Mouse (Mus musculus): ENCODE measurements around the gene Ciao1. TPM values are rescaled to one million over a fixed set of nuclear protein-coding genes. Genes with fewer than 3 reads are reported as not detected.
"Not testable (repeated sequence)": the region's sequence is repeated elsewhere in the genome, so short reads cannot be mapped to it uniquely, and the experiment has no call there.

Gene Ciao1
- total RNA-seq (2021): 100 to 1,000 TPM in 1 of 2 experiments, 10 to 100 TPM in 1; 92.7 to 103 TPM
- long read RNA-seq, experiment 1, transcript Ciao1-201 (7 exons, 3,075 nt): major isoform, 19 of 22 reads
- long read RNA-seq, experiment 1, partial matches to known transcripts: 2 of 22 reads
- long read RNA-seq, experiment 1, other reads (novel, unspliced or antisense): 0 of 22 reads
- long read RNA-seq, experiment 2, transcript Ciao1-201 (7 exons, 3,075 nt): major isoform, 72 of 79 reads
- long read RNA-seq, experiment 2, partial matches to known transcripts: 5 of 79 reads
- long read RNA-seq, experiment 2, other reads (novel, unspliced or antisense): 1 of 79 reads

- DNase-seq (ENCODE audit: low spot score in 2 of 2): peak; percentile 88 to 92
Observed at GRCm38 (mm10) chr2:127247592-127248333, at the start of gene Ciao1, which contains the start of gene Tmem127. Ciao1 (minus strand) TSS chr2:127247816. Tmem127 (plus strand) TSS chr2:127247908.

GRCm38 (mm10) chr2:127297001-127297805, 49.6 kb upstream of the Ciao1 start:
- DNase-seq (ENCODE audit: low spot score in 2 of 2): peak in 1 of 2 experiments; percentile 7

GRCm38 (mm10) chr2:127292250-127292649, 44.6 kb upstream of the Ciao1 start:
- no peak for DNase-seq (ENCODE audit: low spot score in 2 of 2)

GRCm38 (mm10) chr2:127278162-127278561, 30.5 kb upstream of the Ciao1 start:
- DNase-seq (ENCODE audit: low spot score in 2 of 2): no peak

GRCm38 (mm10) chr2:127275551-127276320, 28.1 kb upstream of the Ciao1 start:
- no peak for DNase-seq (ENCODE audit: low spot score in 2 of 2)

- no peak for DNase-seq (ENCODE audit: low spot score in 2 of 2)
Observed at GRCm38 (mm10) chr2:127274590-127274989, 27.0 kb upstream of the Ciao1 start.

- DNase-seq (ENCODE audit: low spot score in 2 of 2): no peak
Observed at GRCm38 (mm10) chr2:127272806-127273205, 25.2 kb upstream of the Ciao1 start.

GRCm38 (mm10) chr2:127272049-127272448, 24.4 kb upstream of the Ciao1 start:
- DNase-seq (ENCODE audit: low spot score in 2 of 2): not testable (repeated sequence)

- no peak for DNase-seq (ENCODE audit: low spot score in 2 of 2)
Observed at GRCm38 (mm10) chr2:127271042-127271515, 23.5 kb upstream of the Ciao1 start.

GRCm38 (mm10) chr2:127270300-127271041, 22.9 kb upstream of the Ciao1 start:
- DNase-seq (ENCODE audit: low spot score in 2 of 2): peak; percentile 84

- peak; percentile 87 to 88 for DNase-seq (ENCODE audit: low spot score in 2 of 2)
Observed at GRCm38 (mm10) chr2:127269491-127270299, 22.1 kb upstream of the Ciao1 start, which contains the start of gene Stard7. Stard7 (plus strand) TSS chr2:127270218.

GRCm38 (mm10) chr2:127267854-127268253, 20.2 kb upstream of the Ciao1 start:
- no peak for DNase-seq (ENCODE audit: low spot score in 2 of 2)

GRCm38 (mm10) chr2:127262480-127262879, 14.9 kb upstream of the Ciao1 start:
- no peak for DNase-seq (ENCODE audit: low spot score in 2 of 2)

GRCm38 (mm10) chr2:127259340-127259739, 11.7 kb upstream of the Ciao1 start:
- no peak for DNase-seq (ENCODE audit: low spot score in 2 of 2)

- no peak for DNase-seq (ENCODE audit: low spot score in 2 of 2)
Observed at GRCm38 (mm10) chr2:127255294-127255693, 7.7 kb upstream of the Ciao1 start.

- no peak for DNase-seq (ENCODE audit: low spot score in 2 of 2)
Observed at GRCm38 (mm10) chr2:127254604-127255134, 7.1 kb upstream of the Ciao1 start.

- DNase-seq (ENCODE audit: low spot score in 2 of 2): no peak
Observed at GRCm38 (mm10) chr2:127252787-127253186, 5.2 kb upstream of the Ciao1 start.

GRCm38 (mm10) chr2:127251880-127252527, 4.4 kb upstream of the Ciao1 start:
- peak in 1 of 2 experiments; percentile 26 for DNase-seq (ENCODE audit: low spot score in 2 of 2)

Measured in adrenal gland, adult 18-20 months (tissue).